Mouse (Mus musculus) thymus, postnatal 25 days (tissue): ENCODE results near the gene Gm21985.
A peak's percentile ranks its signal among the peaks of the same experiment; 100 is the strongest.
"Not testable (repeated sequence)": the region's sequence is repeated elsewhere in the genome, so short reads cannot be mapped to it uniquely, and the experiment has no call there.

Experiments used
- DNase-seq: peaks from one replicate; pipeline ENCODE4 v3.0.0; 2022

The Gm21985 gene

GRCm38 (mm10) chr2:112265448-112266241 lies 469 bp upstream of the Gm21985 start, which contains the start of gene Slc12a6:
Slc12a6 (plus strand) TSS chr2:112265825.
- peak; percentile 93 for DNase-seq

- peak; percentile 46 for DNase-seq
Measured at GRCm38 (mm10) chr2:112266780-112267179, 666 bp downstream of the Gm21985 start.

GRCm38 (mm10) chr2:112267547-112268269 lies 1.6 kb downstream of the Gm21985 start:
- no peak for DNase-seq

GRCm38 (mm10) chr2:112270011-112270410 lies 3.9 kb downstream of the Gm21985 start:
- DNase-seq: no peak

- no peak for DNase-seq
Measured at GRCm38 (mm10) chr2:112272909-112273308, 6.8 kb downstream of the Gm21985 start.

GRCm38 (mm10) chr2:112273474-112273873 lies 7.4 kb downstream of the Gm21985 start:
- DNase-seq: no peak

- no peak for DNase-seq
Measured at GRCm38 (mm10) chr2:112276870-112277269, 10.8 kb downstream of the Gm21985 start.

GRCm38 (mm10) chr2:112282846-112283245 lies 16.7 kb downstream of the Gm21985 start:
- no peak for DNase-seq

GRCm38 (mm10) chr2:112284363-112285030 lies 18.4 kb downstream of the Gm21985 start:
- DNase-seq: no peak

- no peak for DNase-seq
Measured at GRCm38 (mm10) chr2:112285031-112285390, 18.9 kb downstream of the Gm21985 start.

GRCm38 (mm10) chr2:112286062-112286461 lies 19.9 kb downstream of the Gm21985 start:
- DNase-seq: not testable (repeated sequence)

GRCm38 (mm10) chr2:112287059-112287458 lies 20.9 kb downstream of the Gm21985 start:
- no peak for DNase-seq

- no peak for DNase-seq
Measured at GRCm38 (mm10) chr2:112289507-112289906, 23.4 kb downstream of the Gm21985 start.

GRCm38 (mm10) chr2:112292823-112293222 lies 26.7 kb downstream of the Gm21985 start:
- DNase-seq: no peak

GRCm38 (mm10) chr2:112296211-112296610 lies 30.1 kb downstream of the Gm21985 start:
- DNase-seq: no peak

GRCm38 (mm10) chr2:112298221-112298620 lies 32.1 kb downstream of the Gm21985 start:
- DNase-seq: no peak

GRCm38 (mm10) chr2:112308671-112309070 lies 42.6 kb downstream of the Gm21985 start:
- no peak for DNase-seq

- DNase-seq: peak; percentile 3
Measured at GRCm38 (mm10) chr2:112309161-112309600, 43.1 kb downstream of the Gm21985 start.

- no peak for DNase-seq
Measured at GRCm38 (mm10) chr2:112315638-112316037, 49.5 kb downstream of the Gm21985 start.

GRCm38 (mm10) chr2:112318227-112318626 lies 52.1 kb downstream of the Gm21985 start:
- DNase-seq: no peak

GRCm38 (mm10) chr2:112318905-112319304 lies 52.8 kb downstream of the Gm21985 start:
- no peak for DNase-seq

GRCm38 (mm10) chr2:112328069-112328777 lies 62.1 kb downstream of the Gm21985 start:
- no peak for DNase-seq
